Mouse (Mus musculus) brain, embryonic 14.5 days (tissue): ENCODE measurements around the gene Adssl1.

Experiments used
- CTCF ChIP-seq: fragments of 200-500 bp; IDR thresholded peaks from 2 replicates; pipeline ENCODE4 v1.5.1; 2012; ENCODE audit warnings: inconsistent platforms, mild to moderate bottlenecking, moderate library complexity, borderline replicate concordance; ENCODE audit not compliant: insufficient read depth, insufficient read length; ENCODE audit errors: extremely low read depth
- POLR2A ChIP-seq: fragments of 200-500 bp; IDR thresholded peaks from 2 replicates; pipeline ENCODE4 v1.6.1; 2012; ENCODE audit warnings: mild to moderate bottlenecking, inconsistent platforms, borderline replicate concordance; ENCODE audit not compliant: poor library complexity, insufficient read depth, insufficient read length, severe bottlenecking; ENCODE audit errors: extremely low read depth

GRCm38 (mm10) chr12:112644180-112644854 lies 24.5 kb downstream of the Adssl1 start, which contains the start of gene Siva1:
- TF ChIP-seq CTCF (no peak), POLR2A (no peak)
